Mouse (Mus musculus): ENCODE measurements around the gene Snx27.
A peak's percentile ranks its signal among the peaks of the same experiment; 100 is the strongest.

The Snx27 gene

DNA sequence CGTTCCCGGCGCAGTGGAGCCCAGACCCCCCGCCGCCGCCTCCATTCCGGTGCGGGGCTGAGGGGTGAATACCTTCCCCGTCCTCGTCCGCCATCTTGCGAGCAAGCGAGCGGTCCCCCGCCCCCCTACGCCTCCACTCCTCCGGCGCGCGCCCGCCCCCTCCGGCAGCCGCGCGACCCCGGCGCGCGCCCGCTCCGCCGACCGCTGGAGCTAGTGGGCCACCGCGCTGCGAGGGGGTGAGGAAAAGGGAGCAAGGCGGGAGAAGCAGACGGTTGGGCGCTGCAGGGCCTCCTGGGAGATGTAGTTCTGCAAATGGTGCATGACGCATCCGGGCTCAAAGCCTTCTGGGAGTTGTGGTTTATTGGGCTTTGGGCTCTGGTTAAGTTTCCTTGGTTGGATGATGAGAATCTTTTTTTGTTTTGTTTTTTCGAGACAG lies at the start of gene Snx27:
Gene Snx27 (minus strand): TSS at position 261 of the 436 bp plus-strand sequence.
- DNase-seq (ENCODE audit: low spot score in 2 of 2) = peak; percentile 91 to 92

DNA sequence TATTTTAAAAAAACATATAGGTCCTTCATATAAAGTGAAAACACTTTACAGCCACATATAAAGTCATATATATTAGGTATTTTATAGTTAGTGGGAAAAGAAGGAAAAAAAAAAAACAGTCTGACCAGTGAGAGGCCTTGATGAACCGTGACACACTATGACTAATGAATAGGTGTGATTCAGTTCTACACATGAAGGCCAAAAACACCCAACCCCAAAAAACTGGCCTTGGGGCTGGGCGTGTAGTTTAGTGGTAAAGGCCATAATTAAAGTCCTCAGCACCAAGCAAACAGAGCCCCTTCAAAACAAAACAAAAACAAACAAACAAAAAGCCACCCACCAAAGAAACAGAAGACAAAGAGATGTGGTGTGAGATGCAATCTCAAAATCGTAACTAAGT lies 47.4 kb upstream of the Snx27 start:
- no peak for DNase-seq (ENCODE audit: low spot score in 2 of 2)

DNA sequence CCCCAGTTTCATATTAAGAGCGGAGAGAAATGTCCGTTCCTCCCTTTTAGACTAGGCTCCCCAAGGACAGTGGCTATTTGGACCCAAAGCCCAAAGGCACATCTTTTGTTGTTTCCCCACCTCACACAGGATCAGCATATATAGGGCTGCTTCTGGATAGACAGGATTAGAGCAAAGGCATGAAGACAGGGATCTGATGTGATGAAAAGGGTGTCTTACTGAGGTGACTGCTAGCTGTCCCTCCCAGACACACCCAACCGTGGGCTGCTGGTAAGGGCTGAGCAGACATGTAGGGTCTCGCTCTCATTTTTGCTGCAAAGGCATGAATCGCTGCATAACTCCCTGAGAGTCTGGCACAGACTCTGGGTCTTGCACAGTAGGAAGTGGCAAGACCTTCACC lies 46.2 kb upstream of the Snx27 start:
- DNase-seq (ENCODE audit: low spot score in 2 of 2) = no peak

DNA sequence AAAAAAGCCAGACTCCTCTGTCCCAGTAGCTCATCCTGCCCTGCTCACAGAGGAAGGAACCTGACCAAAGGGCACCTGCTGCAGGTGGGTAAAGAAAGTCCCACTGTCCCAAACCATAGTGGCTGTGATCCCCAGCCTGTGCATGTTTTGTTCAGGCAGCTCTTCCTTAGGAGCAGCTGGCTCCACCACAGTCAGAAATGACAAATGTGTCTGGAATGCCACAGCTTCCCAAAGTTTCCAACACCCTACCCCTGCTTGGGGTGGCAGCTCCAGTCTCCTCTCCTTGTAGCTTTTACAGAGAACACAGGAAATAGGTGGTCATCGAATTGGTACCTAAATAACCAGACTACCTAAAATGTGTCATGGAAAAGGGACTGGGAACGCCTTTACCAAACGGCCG lies 41.8 kb upstream of the Snx27 start:
- no peak for DNase-seq (ENCODE audit: low spot score in 2 of 2)

DNA sequence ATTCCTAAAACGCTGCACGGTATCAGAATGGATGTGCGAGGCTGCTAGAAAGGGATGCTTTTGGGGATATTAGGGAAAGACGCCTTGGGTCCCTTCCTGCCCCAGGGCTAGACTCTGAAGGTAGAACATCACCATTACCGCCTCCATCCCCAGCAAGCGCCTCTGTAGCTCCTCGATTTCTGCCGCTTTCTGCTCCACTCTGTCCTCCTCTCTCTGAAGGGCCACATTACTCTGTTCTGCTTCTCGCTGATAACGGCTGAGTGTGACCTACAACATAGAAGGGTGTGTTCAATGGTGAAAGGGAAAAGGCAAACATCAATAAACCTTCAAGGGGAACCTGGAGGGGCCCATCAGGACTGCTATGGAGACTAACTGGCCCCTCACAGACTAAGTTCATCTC lies 40.0 kb upstream of the Snx27 start:
- DNase-seq (ENCODE audit: low spot score in 2 of 2) = no peak

DNA sequence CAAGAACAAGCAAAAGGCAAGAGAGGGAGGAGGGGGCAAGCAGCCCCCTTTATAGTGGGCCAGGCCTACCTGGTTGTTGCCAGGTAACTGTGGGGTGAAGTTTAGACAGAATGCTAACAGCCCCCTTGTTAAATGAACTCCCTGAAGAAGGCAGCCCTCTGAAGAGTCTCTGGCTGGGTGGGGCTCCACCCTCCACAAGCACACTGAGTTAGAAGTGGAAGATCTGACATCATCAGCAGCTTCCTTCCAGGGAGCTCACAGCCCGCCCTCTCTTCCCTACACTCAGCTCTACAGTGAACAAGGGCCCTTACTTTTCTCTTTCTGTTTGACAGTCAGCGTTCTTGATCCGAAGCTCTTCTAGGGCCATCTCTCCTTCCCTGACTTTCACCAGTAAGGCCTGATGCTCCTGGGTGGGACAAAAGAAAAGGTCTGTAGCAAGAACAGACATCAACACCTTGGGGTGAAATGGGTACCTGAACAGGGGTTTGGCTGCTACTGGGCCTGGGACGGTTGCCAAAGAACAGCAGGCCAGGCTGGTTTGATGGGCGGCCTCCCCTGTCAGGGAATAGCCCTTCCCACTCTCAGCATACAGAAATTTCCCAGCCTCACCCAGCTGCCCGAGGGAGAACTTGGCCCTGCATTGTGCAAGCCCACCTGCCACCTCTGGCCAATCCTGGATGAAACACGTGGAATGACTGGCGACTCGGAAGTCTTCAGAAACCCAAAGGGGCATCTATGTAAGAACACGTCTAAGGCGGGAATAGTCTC lies 39.4 kb upstream of the Snx27 start:
- DNase-seq (ENCODE audit: low spot score in 2 of 2) = peak; percentile 38 to 47

DNA sequence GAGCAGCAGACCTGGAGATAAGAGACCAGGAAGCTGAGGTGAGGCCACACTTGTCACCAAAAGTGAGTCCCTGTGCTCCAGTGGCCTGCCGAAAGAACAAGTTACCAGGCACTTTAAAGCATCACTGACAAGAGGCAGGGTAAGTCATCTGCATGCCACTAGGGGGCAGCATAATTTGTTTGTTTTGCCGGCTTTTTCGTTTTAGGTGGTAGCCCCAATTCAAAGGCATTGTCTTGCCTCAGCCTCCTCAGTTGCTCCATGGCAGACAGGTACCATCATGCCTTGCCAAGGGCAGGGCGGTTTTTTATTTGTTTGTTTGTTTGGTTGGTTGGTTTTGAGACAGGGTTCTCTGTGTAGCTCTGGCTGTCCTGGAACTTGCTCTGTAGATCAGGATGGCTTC lies 34.2 kb upstream of the Snx27 start:
- peak in 1 of 2 experiments; percentile 21 for DNase-seq (ENCODE audit: low spot score in 2 of 2)

DNA sequence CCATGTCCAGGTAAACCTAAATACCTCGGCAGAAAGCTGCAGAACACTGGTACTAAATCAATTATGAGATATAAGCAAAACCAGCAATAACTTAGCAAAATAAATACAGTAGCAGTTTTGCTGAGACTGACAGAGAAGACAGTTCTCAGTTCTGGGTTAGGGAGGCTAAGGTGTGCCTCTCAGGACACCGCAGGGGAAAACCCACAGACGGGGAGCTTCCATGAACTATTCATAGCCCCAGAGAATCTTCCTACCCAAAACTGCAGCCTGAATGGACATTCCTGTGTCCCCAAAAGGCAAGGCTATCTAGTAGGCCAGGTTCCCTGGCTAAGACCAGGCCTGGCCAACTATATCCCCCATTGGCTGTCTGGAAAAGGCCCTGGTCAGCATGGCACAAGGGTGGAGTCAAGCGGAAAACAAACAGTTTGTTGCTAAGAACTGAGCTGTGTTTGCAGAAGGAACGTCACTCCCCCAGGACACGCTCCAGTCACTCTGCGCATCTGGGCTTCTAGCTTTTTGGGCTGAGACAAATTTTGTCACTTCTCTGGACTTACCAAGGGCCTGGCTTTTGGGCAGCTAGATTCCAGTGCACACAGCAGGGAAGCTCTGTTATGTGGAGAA lies 30.9 kb upstream of the Snx27 start:
- peak; percentile 46 to 59 for DNase-seq (ENCODE audit: low spot score in 2 of 2)

DNA sequence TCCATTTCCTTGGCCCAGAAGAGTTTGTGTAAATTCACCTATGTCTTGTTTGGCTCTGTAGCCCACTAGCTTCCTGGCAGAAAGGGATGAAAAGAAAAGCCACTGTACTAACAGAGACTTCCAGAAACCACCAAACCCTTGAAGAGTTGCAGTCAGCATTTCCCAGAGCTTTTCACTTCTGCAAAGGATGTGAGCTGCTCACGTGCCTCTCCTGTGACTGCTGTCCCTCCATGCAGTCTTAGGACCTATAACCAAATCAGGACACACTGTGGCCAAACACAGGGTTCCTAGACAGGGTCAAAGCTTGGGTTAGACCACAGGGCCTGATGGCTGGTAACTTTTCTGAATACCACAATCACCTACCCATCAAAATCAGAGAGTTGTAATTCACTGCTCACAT lies 29.8 kb upstream of the Snx27 start:
- peak; percentile 30 to 54 for DNase-seq (ENCODE audit: low spot score in 2 of 2)

DNA sequence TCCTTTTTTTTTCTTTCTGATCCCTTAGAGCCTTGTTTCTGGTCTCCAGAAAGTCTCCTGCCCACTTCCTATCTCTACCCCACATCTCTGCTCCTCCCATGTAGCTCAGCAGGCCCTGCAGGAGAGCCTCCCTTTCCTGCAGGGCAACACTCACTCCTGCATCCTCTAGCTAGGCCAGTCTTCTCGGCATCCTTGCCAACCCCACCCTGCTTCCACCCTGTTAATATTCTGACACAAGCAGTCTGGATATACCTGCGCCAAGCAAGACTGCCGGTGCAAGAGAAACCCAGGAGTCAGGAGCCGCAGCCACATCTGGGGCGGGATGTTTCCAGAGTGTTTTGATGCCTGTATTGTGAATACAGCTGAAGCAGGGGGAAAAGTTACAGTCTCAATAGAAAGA lies 29.3 kb upstream of the Snx27 start:
- DNase-seq (ENCODE audit: low spot score in 2 of 2) = no peak

DNA sequence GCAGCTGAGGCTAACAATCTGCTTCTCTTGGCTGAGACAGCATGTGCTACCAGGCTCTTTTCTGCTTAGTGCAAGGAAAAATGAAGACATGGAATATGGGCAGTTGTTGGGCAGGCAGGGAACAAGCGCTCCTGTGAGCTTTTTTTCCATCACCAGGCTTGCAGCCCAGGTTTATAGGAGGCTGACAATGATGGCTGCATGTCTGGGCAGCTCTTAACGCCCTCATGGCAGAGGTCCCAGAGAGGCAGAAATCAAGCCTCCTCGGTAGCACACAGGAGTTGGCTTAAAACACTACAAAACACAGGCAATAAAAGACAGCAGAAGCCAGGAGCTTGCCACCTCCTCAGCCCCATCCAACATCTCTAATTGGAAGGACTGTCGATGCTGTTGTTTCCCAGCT lies 28.8 kb upstream of the Snx27 start:
- DNase-seq (ENCODE audit: low spot score in 2 of 2) = peak in 1 of 2 experiments; percentile 7

DNA sequence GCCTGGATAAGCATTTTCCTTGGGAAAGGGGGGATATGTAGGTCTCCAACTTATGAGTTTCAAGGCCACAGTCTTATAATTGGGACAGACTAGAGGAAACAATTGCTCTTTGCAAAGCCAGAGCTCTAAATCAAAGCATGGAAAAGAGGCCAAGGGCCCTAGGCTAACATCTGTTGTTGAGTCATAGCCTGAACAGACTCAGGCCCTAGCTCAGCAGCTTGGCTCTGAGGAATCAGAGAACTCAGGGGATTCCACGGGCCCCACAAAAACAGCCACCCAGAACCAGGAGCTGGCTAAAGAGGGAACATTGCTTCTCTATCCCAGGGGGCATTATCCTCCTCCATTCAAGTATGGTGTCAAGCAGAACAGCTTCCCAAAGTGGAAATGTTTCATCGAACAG lies 28.1 kb upstream of the Snx27 start:
- DNase-seq (ENCODE audit: low spot score in 2 of 2) = peak; percentile 42 to 53

DNA sequence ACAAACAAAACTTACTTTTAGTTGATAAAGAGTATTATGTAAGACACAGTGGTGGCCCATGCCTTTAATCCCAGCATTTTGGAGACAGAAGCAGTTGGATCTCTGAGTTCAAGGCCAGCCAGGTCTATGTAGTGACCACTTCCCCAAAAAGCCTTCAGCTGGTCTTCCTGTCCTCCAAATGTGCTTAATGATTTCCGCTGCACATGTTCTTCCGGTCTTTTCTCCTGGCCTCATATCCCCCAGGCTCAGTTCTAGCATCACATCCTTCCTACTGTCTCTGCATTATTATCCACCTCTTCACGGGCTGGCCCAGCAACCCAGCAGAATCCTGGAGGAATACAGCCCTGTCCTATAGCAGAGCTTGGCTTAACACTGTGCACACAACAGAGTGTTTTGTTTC lies 27.1 kb upstream of the Snx27 start:
- DNase-seq (ENCODE audit: low spot score in 2 of 2) = peak in 1 of 2 experiments; percentile 6

DNA sequence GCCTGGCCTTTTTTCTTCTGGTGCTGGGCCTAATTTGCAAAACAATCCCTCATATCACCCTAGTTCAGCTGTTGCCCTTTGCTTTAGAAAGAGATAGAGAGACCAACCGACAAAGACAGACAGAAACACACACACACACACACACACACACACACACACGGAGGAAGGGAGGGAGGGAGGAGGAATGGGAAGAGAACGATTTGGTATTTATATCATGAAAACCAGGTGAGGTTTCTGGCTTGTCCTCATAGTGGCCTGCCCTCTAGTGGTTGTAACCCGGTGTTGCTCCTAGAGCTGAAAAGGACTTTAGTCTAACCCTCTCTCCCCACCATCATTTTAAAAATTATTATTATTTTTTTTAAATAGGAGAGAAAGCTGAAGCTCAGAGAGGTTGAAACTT lies 19.4 kb upstream of the Snx27 start:
- DNase-seq (ENCODE audit: low spot score in 2 of 2) = peak in 1 of 2 experiments; percentile 24

DNA sequence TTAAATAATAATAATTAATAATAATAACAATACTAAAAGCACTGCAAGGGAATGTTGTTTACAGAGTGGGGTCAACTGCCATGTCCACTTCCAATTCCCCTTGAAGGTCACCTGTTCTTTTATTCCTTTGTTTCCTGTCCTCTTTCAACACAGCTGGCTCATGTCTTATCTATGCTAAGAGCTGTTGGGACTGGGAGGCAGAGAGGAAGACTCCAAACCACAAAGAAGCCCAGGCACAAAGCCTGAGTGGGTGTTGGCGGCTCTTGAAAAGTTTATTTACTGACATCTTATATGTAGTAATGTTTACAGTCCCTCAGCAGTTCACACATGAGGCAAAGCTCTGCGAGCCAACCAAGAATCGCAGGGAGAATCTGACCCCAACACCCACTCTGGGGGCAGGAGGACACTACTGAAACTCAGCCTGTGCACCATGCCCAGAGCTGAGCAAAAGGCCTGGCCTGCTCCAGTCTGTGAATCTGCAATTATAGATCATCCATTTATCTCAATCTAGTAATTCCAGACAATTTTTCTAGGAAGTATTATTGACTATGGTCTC lies 14.8 kb upstream of the Snx27 start:
- no peak for DNase-seq (ENCODE audit: low spot score in 2 of 2)

DNA sequence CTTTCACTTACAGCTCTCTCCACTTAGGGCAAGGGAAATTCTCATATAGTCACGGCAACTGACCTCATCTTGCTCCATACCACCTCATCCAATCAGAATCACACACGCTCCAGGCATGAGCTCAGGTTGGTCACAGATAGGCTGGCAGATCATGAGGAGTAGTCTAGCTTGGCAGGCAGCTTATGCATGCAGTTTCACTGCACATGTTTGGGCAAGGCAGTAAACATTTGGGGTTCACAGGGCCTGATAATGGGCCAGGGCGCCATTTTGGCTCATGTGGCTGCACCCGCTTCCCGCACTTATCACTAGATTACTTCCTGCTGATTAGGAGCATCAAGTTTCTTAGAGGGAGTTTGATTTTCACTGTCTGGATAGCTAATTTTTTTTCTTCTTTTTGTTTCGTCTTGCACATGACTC lies 13.4 kb upstream of the Snx27 start:
- DNase-seq (ENCODE audit: low spot score in 2 of 2) = no peak

DNA sequence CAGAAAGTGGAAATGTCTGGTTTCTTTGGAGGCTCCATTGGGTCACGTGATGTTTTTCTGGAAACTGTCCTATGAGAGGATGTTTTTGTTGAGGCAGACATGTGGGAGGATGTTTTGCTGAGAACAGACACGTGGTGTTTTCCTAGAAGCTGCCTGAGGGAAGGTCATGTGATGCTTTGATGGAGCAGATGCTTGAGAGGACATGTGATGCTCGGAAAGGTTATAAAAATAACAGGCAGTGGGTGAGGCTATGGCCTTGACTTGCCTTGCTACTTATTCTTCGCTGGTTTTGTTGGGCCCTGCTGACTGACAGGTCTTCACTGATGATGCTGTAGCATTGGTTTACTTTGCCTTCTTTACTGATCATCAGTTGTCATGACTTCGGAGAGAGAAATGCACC lies 8.6 kb upstream of the Snx27 start:
- no peak for DNase-seq (ENCODE audit: low spot score in 2 of 2)

DNA sequence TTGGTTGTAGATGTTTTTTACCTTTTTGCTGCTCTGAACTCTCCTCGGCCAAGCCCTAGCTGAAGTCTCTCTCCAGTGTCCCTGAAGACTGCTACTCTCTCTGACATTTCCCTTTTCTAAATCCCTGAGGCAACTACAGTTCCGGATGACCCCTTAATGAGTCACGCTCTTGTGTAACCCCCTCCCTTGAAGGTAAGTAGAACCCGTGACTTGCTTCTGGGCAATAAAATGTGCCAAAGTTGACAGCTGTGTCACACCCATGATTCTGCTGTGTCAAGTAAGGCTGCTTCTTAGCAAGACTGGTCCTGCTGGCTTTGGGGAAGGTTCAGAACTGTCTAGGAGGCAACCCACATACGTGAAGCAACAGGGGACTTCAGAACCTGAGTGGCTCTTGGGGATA lies 5.4 kb upstream of the Snx27 start:
- DNase-seq (ENCODE audit: low spot score in 2 of 2) = no peak

DNA sequence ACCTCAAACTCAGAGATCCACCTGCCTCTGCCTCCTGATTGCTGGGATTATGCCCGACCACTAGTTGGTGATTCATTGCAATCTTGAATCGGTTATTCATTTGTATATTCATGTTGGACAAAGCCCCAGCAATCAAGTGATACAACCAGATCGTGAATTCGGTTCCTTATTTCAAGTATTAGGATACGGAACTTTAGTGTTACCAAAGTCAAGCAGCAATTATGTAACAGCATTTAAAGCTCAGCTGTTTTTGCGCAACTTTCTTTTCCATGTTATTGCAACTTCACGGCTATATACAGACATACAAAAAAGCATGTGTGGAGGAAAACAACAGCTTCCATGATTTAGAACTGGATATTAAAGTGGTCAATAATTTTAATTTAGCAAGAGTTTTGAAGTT lies 428 bp upstream of the Snx27 start:
- DNase-seq (ENCODE audit: low spot score in 2 of 2) = no peak

DNA sequence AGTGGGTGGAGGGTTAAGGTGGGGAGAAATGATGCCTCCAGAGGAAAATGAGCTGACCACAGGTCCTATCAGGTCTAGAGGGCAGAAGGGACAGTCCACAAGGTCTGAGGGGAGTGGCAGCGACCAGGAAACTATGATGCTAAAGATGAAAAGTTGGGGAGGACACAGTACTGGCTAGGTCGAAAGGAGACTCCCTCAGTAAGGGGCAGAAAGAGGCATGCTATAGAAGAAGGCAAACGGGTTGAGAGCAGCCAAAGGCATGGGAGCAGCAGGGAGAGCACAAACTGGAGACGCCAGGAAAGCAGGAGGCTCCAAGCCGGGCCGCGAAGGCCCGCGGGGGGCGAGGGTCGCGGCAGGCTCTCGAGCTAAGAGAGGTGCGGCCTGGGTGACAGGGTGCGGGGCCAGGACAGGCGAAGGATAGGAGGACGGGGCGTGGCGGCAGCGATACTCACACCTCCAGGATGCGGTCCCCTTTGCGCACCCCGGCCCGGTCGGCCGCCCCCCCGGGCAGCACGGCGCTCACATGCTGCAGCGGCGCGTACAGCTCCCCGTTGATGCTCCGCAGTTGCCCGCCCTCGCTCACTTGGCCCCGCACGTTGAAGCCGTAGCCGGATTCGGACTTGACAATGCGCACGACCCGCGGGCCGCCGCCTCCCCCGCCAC lies 592 bp downstream of the Snx27 start:
- DNase-seq (ENCODE audit: low spot score in 2 of 2) = peak in 1 of 2 experiments; percentile 8

DNA sequence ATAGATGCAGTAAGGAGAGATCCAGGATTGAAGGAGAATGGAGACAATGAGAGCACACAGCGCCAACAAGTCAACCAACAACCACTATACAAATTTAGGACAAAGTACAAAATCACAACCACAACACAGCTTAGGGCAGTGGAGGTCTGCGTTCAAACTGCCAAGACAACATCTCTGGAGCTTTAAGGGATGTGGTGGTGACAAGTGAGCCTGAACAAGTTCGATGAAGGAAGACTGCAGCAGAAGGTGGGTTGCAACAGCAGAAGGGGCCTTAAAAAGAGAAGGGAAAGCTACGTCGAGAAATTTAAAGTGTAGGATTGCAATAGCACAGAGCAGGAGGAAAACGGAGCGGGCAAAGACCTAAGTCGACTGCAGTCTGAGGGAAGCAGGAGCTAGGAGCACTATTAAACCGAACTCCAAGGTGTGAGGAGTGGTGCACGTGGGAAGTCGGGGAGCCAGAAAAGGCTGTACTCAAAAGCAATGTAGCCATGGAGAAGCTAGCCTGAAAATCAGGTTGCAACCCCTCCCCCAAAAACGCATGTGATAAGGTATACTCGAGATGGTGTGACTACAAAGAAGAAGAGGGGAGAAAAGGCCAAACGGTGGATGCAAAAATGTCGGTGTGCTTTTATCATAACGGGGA lies 1.3 kb downstream of the Snx27 start:
- DNase-seq (ENCODE audit: low spot score in 2 of 2) = no peak

DNA sequence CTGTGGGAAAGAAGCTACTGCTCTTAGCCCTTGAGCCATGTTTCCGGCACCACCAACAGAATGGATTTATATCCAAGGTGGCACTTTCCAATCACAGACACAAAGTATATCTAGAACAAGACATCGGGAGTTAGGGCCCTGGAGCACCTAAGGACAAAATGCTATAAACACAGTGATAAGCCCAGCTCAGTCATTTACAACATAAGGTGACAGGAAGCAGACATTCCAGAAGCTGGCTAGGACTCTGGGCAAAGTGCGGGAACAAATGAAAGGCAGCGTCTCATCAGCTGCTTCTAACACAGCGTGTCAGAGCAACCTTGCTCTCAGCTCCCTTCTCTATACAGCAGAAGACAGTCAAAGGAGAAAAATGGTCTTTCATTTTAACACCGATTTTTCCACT lies 8.0 kb downstream of the Snx27 start:
- DNase-seq (ENCODE audit: low spot score in 2 of 2) = no peak
